Mouse (Mus musculus): ENCODE data around the gene Epb41l2.

- TF ChIP-seq CTCF (IDR thresholded peaks at IDR 0.05; ENCODE audit: control insufficient read depth, insufficient read depth, insufficient read length) (no peak), MYOD1 (IDR thresholded peaks at IDR 0.05; ENCODE audit: control insufficient read depth, insufficient read length, low read depth) (no peak), CEBPB (IDR thresholded peaks at IDR 0.05; ENCODE audit: low read depth) (no peak), USF1 (IDR thresholded peaks at IDR 0.05; ENCODE audit: low read depth) (no peak), MAX (IDR thresholded peaks at IDR 0.05) (no peak), MYOG (IDR thresholded peaks at IDR 0.05; ENCODE audit: control insufficient read depth, extremely low read depth, insufficient read length) (no peak), FOSL1 (IDR thresholded peaks at IDR 0.05; ENCODE audit: insufficient read depth, low read length, poor library complexity, severe bottlenecking) (no peak)
Observed at GRCm38 (mm10) chr10:25571319-25572240, 212.0 kb downstream of the Epb41l2 start.

Measured in C2C12 (cell line).